Mouse (Mus musculus) right cerebral cortex, postnatal 14 days (tissue): Measurements from ENCODE around the gene Gm16430.
"Not testable (repeated sequence)": the region's sequence is repeated elsewhere in the genome, so short reads cannot be mapped to it uniquely, and the experiment has no call there.

Experiments
- DNase-seq: peaks from one replicate; pipeline ENCODE4 v3.0.0; 2022

The Gm16430 gene

GRCm38 (mm10) chrX:54621911-54622310, at the start of gene Gm16430:
Gm16430 (plus strand) TSS chrX:54622211.
- DNase-seq: not testable (repeated sequence)
